Mouse (Mus musculus) layer of hippocampus, adult 6 months (tissue): Measurements from ENCODE around the gene Syt10. TPM values are rescaled to one million over a fixed set of nuclear protein-coding genes. Genes with fewer than 3 reads are reported as not detected.

Experiments used
- long read RNA-seq, 2 experiments: library from polyadenylated mRNA; unstranded; transcript quantifications; one replicate each; pipeline ENCODE4 v2.0.0; 2019 to 2020
- microRNA-seq: library from miRNA; unstranded; fragments of <30 nt; microRNA quantifications from one replicate; pipeline ENCODE4 v1.2.0, GENCODE M21; 2020
- polyA plus RNA-seq: library from polyadenylated mRNA; unstranded; fragments of <200 nt; fragmentation: Nextera tagmentation; gene quantifications from 2 replicates; pipeline ENCODE4 v1.2.3, GENCODE M21; 2021

Gene Syt10
- 21.2 and 26.4 TPM in 2 replicates for polyA plus RNA-seq
- long read RNA-seq, experiment 1, partial matches to known transcripts: 13 of 16 reads
- long read RNA-seq, experiment 1, other reads (novel, unspliced or antisense): 2 of 16 reads
- long read RNA-seq, experiment 2, partial matches to known transcripts: 11 of 15 reads
- long read RNA-seq, experiment 2, other reads (novel, unspliced or antisense): 2 of 15 reads

GRCm38 (mm10) chr15:89841364-89842017 is at the start of gene Syt10:
Gene Syt10, minus strand, starts transcription at chr15:89841860.

Small RNA genes lying within 50 kb of the gene (microRNA-seq; reads per million reads assigned to microRNA genes)
- gene Gm24643: not detected

Other genes with a start within 250 kb of the Syt10 start
- gene Rabl2, start 249.9 kb downstream of the Syt10 start, polyA plus RNA-seq: 16.6 and 19.0 TPM in 2 replicates